Mouse (Mus musculus) ES-CJ7 (cell line): ENCODE results near the gene Bckdk.
"Not testable (repeated sequence)": the region's sequence is repeated elsewhere in the genome, so short reads cannot be mapped to it uniquely, and the experiment has no call there.

Source experiments
- DNase-seq: peaks from one replicate; pipeline ENCODE4 v3.0.0; 2011; ENCODE audit warnings: low read depth, low spot score

Gene Bckdk

GRCm38 (mm10) chr7:127930636-127931035 is 26.8 kb downstream of the Bckdk start:
- DNase-seq, result no peak

GRCm38 (mm10) chr7:127931351-127932135 is 27.7 kb downstream of the Bckdk start:
- peak; percentile 53 for DNase-seq

DNA sequence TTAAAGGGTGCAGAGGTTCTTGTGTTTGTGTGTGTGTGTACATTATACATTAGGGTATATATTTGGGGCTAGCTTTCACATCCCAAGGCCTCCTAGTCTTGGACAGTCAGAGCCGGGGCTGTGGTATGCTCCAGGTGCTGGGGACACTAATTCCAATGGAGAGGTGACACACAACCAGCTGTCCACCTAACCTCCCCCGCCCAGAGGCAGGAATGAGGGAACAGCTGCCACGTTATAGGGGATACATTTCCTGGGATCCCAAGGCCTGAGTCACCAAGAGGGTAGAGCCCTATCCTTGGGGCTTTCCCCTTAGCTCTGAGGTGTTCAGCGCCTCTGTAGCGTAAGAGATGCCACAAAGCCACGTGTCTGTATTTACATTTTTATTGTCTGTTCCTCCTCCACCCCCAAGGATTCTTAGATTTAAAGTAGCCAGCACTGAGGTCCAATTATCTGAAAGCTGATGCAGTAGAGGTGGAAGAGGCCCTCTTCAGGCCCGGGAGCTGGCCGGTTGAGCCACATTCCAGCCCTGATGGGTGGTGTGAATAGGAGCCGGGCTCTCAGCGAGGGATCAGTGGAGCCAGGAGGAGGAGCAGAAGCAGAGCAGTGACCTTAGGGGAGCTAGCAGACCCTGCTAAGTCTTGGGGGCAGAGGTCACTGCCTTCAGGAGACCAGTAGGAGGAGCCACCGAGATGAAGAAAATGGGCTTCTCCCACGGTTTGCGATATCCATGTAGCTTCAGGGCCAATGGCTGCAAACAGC is 28.6 kb downstream of the Bckdk start:
- peak; percentile 80 for DNase-seq

DNA sequence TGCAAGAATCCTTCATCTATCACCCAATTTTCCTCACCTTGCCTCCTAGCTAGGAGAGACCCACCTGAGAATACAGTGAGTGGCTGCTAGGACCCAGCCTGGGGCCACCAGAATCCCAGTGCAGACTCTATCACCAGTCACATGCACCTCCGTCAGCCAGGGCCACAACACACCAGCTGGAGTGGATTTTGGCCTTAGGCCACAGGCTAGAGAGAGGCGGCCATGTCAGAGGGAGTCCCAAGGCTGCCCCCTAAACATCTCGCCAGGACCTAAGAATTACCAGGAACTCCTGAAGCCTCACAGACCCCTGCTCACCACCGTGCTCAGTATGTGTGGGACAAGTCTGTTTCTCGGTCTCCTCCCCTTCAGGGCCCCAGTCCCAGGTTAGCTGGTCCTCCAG is 30.2 kb downstream of the Bckdk start:
- no peak for DNase-seq

DNA sequence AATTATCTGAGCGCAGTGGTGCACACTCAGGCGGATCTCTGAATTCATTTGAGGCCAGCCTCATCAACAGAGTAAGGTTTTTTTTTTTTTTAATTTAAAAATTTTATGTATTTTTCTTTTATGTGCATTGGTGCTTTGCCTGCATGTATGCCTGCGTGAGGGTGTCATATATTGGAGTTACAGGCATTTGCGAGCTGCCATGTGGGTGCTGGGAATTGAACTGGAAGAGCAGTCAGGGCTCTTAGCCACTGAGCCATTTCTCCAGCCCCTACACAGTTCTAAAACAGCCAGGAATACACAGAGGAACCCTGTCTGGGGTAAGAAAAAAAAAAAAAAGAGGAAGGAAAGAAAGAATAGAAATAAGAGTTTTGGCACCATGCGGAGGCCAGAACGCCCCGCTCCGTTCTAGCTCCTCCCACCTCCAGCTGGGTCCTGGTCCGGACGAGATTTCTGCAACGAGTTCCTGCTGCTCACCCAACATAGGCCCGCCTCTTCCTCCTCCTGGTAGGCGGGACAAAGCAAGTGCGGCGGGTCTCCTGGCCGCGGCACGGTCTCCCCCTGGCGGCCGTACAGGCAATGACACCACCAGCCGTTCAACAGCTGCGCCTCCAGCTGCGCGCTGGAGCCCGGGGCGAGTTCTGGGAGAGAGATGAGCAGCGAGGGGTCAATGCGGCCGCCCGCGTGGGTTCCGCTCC is 31.3 kb downstream of the Bckdk start:
- DNase-seq, result peak; percentile 97

- DNase-seq, result peak; percentile 54
These were observed 31.9 kb downstream of the Bckdk start for GRCm38 (mm10) chr7:127935748-127936159.

DNA sequence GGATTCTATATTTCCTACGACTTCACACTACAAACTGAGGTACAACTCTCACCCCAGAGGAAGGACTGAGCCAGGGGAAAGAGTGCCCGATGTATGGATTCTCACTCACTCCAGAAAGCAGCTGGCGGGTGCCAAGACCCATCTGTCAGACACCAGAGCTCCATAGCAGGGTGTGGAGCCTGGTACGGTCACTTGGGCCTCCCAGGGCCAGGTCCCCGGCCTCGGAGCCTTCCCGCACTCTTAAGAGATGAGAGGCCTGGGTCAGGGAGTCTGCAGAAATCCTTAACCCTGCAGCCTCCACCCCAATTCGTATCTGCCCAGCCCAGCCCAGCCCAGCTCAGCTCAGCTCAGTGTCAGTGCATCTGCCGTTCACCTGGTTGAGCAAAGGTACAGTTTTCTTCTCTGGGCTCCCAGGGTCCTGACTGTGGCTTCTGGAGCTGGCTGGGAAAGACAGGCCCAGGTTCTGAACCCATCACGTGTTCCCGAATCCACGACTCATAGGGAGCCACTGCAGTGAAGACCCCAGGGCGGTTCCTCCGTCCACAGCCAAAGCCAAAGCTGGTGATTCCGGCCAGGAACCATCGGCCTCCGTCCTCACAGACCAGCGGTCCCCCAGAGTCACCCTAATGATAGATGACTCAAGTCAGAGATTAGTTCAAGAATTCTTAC is 32.5 kb downstream of the Bckdk start:
- no peak for DNase-seq

DNA sequence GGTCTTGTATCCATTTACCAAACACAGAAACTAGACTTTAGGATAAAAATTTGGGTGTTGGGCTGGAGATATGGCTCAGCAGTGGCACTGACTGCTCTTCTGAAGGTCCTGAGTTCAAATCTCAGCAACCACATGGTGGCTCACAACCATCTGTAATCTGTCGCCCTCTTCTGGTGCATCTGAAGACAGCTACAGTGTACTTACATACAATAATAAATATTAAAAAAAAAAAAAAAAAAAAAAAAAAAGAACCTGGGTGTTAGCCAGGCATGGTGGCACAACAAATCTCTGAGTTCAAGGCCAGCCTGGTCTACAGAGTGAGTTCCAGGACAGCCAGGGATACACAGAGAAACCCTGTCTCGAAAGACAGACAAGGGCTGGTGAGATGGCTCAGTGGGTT is 38.2 kb downstream of the Bckdk start:
- not testable (repeated sequence) for DNase-seq

GRCm38 (mm10) chr7:127944614-127945013 is 40.7 kb downstream of the Bckdk start:
- DNase-seq, result no peak

GRCm38 (mm10) chr7:127946470-127947023 is 42.7 kb downstream of the Bckdk start, which contains the start of gene Prss36:
Gene Prss36 (minus strand): TSS chr7:127946725.
- DNase-seq, result no peak

DNA sequence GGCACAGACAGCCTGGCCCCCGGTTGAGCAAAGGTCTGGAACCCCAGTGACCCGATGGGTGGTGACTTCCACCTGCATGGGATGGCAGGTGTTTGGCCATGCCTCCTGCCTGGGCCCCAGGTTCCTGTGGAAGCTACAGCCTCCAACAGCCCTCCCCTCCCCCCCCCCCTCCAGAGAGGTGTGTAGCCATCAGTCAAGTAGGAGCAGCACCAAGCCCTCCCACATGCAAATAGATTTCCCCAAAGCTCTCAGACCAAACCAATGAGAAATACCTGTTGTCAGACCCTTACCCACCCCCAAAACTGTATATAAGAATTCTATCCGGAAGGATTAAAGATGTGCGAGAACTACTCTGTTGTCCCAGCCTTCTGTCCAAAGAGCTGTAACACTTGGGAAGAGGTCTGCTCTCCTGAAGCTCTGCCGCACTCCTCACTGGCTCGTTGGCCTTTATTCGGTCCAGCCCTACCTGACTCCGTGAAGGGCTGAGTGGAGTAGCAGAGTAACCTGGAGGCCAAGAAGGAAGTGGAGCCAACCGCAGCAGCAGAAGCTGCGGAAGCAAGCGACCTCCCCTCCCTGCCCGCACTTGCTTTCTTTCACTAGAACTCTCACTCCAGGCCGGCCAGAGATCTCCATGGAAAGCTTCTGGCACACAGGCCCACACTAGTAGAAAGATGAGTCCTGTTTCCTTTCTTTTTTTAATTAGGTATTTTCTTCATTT is 49.1 kb downstream of the Bckdk start:
- no peak for DNase-seq

- DNase-seq, result no peak
These were observed 55.5 kb downstream of the Bckdk start for GRCm38 (mm10) chr7:127959364-127959763.
